Mouse (Mus musculus) lung, embryonic 15.5 days (tissue): ENCODE measurements around the gene Slc1a3. TPM values are rescaled to one million over a fixed set of nuclear protein-coding genes. Genes with fewer than 3 reads are reported as not detected.

Experiments used
- ATAC-seq: fragments of 200-750 bp; cut with Nextera tagmentation; 2 replicates; pipeline ENCODE4 v1.8.0; 2017; ENCODE audit warnings: moderate number of reproducible peaks, borderline replicate concordance; ENCODE audit not compliant: low FRiP score, low TSS enrichment; ENCODE audit errors: extremely low read depth
- H3K27ac ChIP-seq: fragments of 300-500 bp; sonication (generic); 2 replicates; pipeline ENCODE4 v1.5.1; 2015; ENCODE audit warnings: moderate library complexity, mild to moderate bottlenecking, inconsistent platforms
- H3K27me3 ChIP-seq: fragments of 300-500 bp; sonication (generic); 2 replicates; pipeline ENCODE4 v1.6.1; 2015; ENCODE audit warnings: inconsistent platforms
- H3K36me3 ChIP-seq: fragments of 300-500 bp; sonication (generic); 2 replicates; pipeline ENCODE4 v1.6.1; 2015; ENCODE audit warnings: inconsistent platforms
- H3K4me1 ChIP-seq: fragments of 300-500 bp; sonication (generic); 2 replicates; pipeline ENCODE4 v1.6.1; 2015; ENCODE audit warnings: inconsistent platforms
- H3K4me2 ChIP-seq: fragments of 300-500 bp; sonication (generic); 2 replicates; pipeline ENCODE4 v1.6.1; 2015; ENCODE audit warnings: inconsistent platforms, mild to moderate bottlenecking, moderate library complexity
- H3K4me3 ChIP-seq: fragments of 300-500 bp; sonication (generic); 2 replicates; pipeline ENCODE4 v1.5.1; 2015; ENCODE audit warnings: mild to moderate bottlenecking, inconsistent platforms
- H3K9ac ChIP-seq: fragments of 300-500 bp; sonication (generic); 2 replicates; pipeline ENCODE4 v1.6.1; 2015; ENCODE audit warnings: inconsistent platforms
- H3K9me3 ChIP-seq: fragments of 300-500 bp; sonication (generic); 2 replicates; pipeline ENCODE4 v1.6.1; 2016; ENCODE audit warnings: inconsistent platforms
- WGBS: fragments of 180-500 bp; shearing (Covaris S2); methylation state at CpG from one replicate; pipeline ENCODE4 v1.1.7; 2015; 5-methylcytosine and 5-hydroxymethylcytosine counted together
- polyA plus RNA-seq: library from polyadenylated mRNA; unstranded; fragments of >200 nt; fragmentation: Nextera tagmentation; extraction: Ambion mirVana; gene quantifications from 2 replicates; pipeline ENCODE4 v1.2.1, GENCODE M21; 2015

The Slc1a3 gene
- polyA plus RNA-seq, 1 experiment from 2014 or later = 23.8 TPM

DNA sequence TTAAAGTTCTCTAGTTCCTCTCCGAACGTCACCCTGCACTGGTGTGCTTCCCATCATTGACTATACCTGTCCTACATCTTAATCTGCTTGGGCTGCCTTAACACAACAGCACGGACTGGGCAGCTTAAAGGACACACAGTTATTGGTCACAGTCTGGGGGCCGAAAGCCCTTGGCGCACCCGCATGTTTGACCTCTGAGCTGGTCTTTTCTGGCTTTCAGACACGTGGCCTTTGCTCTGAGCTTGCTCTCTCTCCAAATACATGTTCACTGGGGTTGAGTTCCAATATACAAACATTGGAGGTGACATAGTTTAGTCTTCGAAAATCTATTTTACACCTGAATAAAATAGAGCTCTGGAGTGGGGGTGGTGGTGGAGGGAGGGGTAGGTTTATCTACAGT, 82.4 kb downstream of the Slc1a3 start:
- WGBS = 65% methylated on average over 8 of the region's 8 CpGs
- ATAC-seq = no peak
- Histone ChIP-seq H3K4me2 (no peak overlapping the region), H3K36me3 (no peaks in the 10 kb centered on the region), H3K27me3 (peaks cover 5% of the 10 kb centered on the region; the same call in 1 of the 2 replicates), H3K9ac (no peak overlapping the region), H3K9me3 (no peaks in the 10 kb centered on the region), H3K4me1 (peaks cover 20% of the 10 kb centered on the region), H3K27ac (no peak overlapping the region), H3K4me3 (no peak overlapping the region)

DNA sequence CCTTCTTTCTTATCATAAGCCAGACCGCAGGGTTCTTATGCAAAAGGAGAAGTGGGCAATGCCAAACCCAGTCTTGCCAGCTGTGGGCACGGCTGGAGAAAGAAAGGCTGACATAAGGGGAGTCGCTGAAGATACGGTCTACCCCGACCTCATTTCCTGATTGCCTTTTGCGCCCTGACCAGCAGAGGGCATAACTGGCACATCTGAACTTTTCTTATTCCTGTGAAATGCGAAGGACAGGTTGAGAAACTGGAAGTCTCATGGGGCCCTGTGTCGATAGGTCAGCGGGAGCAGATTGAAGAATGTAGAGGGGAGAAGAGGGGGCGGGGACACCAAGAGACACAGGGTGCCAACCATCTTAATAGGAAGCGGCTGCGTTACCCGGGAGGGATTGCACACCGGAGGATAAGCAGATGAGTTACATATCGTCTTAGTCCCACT, 83.4 kb downstream of the Slc1a3 start:
- Histone ChIP-seq H3K27me3 (peaks cover 5% of the 10 kb centered on the region; the same call in 1 of the 2 replicates), H3K4me1 (peaks cover 16% of the 10 kb centered on the region; the same call in 1 of the 2 replicates), H3K4me3 (peak overlapping the region; percentile 44), H3K27ac (no peak overlapping the region), H3K9ac (peak overlapping the region; percentile 16; the same call in 1 of the 2 replicates), H3K4me2 (peak overlapping the region; percentile 91), H3K9me3 (no peaks in the 10 kb centered on the region), H3K36me3 (no peaks in the 10 kb centered on the region)
- 4% methylated on average over 15 of the region's 15 CpGs for WGBS
- no peak for ATAC-seq

DNA sequence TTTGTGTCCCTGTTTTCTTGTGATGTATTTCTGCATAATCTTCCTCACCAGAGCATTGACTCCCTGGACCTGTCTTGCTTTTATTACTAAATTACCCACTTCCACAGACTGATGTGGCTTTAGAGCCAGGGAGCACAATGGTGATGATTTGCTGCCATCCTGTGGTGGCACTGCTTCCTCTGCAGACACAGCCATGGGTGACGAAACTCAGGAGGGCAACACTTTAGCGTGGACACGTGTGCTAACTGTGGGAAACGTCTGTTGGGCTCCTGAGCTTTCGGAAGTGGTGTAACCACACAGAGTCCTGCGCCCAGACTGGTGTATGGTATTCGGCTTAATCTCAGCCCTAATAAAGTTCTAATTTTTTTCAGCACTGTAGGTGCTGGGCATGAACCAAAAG, 85.2 kb downstream of the Slc1a3 start:
- no peak overlapping the region for H3K4me2 ChIP-seq
- ATAC-seq = no peak
- peaks cover 16% of the 10 kb centered on the region; the same call in 1 of the 2 replicates for H3K4me1 ChIP-seq
- no peaks in the 10 kb centered on the region for H3K36me3 ChIP-seq
- H3K9ac ChIP-seq = no peak overlapping the region
- H3K27me3 ChIP-seq = peaks cover 5% of the 10 kb centered on the region; the same call in 1 of the 2 replicates
- WGBS = 47% methylated on average over 7 of the region's 7 CpGs
- H3K27ac ChIP-seq = no peak overlapping the region
- no peaks in the 10 kb centered on the region for H3K9me3 ChIP-seq
- no peak overlapping the region for H3K4me3 ChIP-seq

DNA sequence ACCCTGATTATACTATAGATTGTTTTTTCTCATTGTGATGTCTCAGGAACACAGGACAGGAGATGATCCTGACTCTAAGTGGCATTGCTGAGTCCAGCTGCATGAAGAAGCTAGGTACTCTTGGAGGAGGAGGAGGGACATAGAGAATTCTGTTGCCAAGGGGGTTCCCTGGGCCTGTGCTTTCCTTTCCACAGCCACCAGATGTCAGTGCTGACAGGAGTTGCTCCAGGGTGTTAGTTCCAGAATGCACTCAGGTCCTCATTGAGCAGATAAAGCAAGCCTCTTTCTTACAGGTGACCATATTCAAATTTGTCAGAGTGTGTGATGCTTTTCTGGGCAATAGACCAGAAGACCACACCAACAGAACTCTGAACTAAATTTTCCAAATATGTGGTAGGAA, 86.7 kb downstream of the Slc1a3 start:
- H3K27ac ChIP-seq = no peak overlapping the region
- no peak overlapping the region for H3K4me3 ChIP-seq
- peaks cover 13% of the 10 kb centered on the region; the same call in 1 of the 2 replicates for H3K4me1 ChIP-seq
- peaks cover 5% of the 10 kb centered on the region; the same call in 1 of the 2 replicates for H3K27me3 ChIP-seq
- no peak overlapping the region for H3K4me2 ChIP-seq
- H3K36me3 ChIP-seq = no peaks in the 10 kb centered on the region
- no peaks in the 10 kb centered on the region for H3K9me3 ChIP-seq
- ATAC-seq = no peak
- no peak overlapping the region for H3K9ac ChIP-seq

DNA sequence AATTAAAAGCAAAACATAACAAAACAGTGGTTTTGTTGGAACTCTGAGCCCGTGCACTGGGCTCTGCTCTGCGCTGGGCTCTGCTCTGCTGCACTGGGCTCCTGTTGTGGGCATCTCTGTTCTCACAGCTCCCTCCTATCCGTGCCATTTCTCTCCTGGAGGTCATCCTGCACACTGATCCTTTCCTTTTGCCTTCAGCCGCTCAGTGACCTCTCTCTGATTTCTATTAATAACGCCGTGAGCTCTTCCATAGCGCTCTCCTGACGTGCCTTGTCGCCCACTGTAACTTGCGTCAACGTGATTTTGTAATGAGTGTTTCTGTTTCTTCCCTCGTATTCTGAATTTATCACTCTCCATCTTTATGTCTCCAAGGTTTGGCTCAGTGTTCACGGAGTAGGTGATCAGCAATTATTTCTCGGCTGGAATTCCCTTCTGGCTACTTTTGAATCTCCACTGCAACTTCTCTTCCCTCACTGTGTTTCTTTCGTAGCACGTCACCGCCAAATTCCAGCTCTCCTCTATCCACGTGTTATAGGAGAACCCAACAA, 91.0 kb downstream of the Slc1a3 start:
- Histone ChIP-seq H3K27me3 (no peaks in the 10 kb centered on the region), H3K4me2 (no peak overlapping the region), H3K4me1 (no peaks in the 10 kb centered on the region), H3K36me3 (no peaks in the 10 kb centered on the region), H3K9me3 (no peaks in the 10 kb centered on the region), H3K9ac (no peak overlapping the region), H3K4me3 (no peak overlapping the region), H3K27ac (no peak overlapping the region)
- no peak for ATAC-seq
- 79% methylated on average over 18 of the region's 18 CpGs for WGBS

DNA sequence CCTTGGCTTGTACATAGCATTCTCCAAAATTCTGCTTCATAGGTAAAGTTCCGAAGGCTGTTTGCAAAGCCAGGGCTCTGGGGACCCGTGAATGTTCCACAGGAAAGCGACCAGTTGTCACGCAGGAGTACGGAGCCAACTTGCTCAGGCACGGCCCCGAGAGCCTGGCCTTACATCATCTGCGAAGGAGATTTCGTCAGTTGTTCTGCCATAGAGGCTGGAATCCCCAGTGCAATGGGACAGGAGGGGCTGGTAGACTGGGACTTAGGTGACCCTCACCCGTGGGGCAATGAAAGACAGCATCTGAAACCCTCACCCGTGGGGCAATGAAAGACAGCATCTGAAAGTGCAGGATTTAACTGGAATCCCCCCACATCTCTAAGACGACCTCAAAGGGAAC, 94.3 kb downstream of the Slc1a3 start:
- H3K4me3 ChIP-seq = no peak overlapping the region
- 77% methylated on average over 12 of the region's 12 CpGs for WGBS

DNA sequence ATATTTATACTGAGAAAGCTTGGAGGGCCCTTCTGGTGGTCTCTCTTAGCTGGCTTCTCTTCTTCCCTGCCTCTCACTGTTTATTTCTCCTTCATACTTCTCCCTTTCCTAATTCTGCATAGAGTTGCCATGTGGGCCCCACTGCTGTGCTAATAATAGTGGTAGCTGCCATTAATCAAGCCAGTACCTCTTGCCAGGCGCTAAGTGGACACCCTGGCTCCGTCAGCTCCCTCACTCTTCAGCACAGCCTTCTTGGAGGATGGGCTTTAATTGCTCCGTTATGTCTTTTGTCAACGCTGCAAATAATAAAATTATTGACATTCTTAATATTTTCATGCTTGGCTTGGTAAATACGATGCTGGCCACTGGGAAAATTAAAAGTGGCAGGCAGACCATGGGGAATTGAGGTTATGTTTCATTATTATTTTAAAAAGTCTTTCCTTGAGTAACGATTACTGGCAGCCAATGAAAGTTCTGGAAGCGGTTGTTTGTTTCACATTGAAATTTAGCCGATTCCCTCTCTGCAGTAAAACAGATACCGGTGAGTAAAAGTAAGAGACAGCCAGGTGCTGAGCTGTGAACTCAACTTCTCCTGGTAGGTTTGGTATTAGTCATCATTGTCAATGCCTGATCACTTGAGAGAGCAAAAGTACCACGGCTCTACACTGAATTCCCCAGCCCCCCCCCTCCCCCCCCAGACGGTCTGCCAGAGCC, 94.9 kb downstream of the Slc1a3 start:
- ATAC-seq = no peak
- Histone ChIP-seq H3K27ac (no peak overlapping the region), H3K4me2 (no peak overlapping the region)

More for the DNA sequence above, 94.3 kb downstream of the Slc1a3 start:
- H3K4me1 ChIP-seq = no peaks in the 10 kb centered on the region
- no peaks in the 10 kb centered on the region for H3K36me3 ChIP-seq
- ATAC-seq = no peak
- H3K27me3 ChIP-seq = no peaks in the 10 kb centered on the region
- no peak overlapping the region for H3K27ac ChIP-seq
- H3K4me2 ChIP-seq = no peak overlapping the region
- H3K9ac ChIP-seq = no peak overlapping the region
- H3K9me3 ChIP-seq = no peaks in the 10 kb centered on the region

DNA sequence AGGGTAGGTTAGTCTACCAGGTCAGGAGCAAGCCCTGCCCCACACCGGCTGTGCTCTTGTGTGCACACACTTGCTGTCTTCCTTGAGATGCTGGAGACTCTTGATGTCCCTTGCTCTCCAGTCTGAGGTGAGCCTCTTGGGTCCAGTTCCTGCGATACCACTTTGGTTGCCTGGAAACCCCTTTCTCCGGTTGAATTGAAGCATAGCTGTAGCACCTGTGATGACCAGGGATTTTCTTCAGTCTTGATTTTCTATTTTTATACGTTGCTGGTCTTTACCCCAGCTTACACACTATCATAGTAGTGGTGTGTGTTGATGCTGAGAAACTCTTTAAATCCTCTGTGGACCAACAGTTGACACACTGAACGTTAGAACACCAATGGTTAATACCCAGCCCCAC, 95.9 kb downstream of the Slc1a3 start:
- 73% methylated on average over 5 of the region's 5 CpGs for WGBS
- no peak overlapping the region for H3K9ac ChIP-seq
- no peaks in the 10 kb centered on the region for H3K27me3 ChIP-seq
- no peaks in the 10 kb centered on the region for H3K9me3 ChIP-seq
- H3K4me3 ChIP-seq = no peak overlapping the region
- no peak overlapping the region for H3K27ac ChIP-seq
- no peaks in the 10 kb centered on the region for H3K36me3 ChIP-seq
- no peak for ATAC-seq
- no peaks in the 10 kb centered on the region for H3K4me1 ChIP-seq
- no peak overlapping the region for H3K4me2 ChIP-seq

More for the DNA sequence above, 94.9 kb downstream of the Slc1a3 start:
- Histone ChIP-seq H3K9me3 (no peaks in the 10 kb centered on the region), H3K4me3 (no peak overlapping the region), H3K4me1 (no peaks in the 10 kb centered on the region), H3K27me3 (no peaks in the 10 kb centered on the region), H3K9ac (no peak overlapping the region), H3K36me3 (no peaks in the 10 kb centered on the region)
- WGBS = 69% methylated on average over 11 of the region's 11 CpGs

DNA sequence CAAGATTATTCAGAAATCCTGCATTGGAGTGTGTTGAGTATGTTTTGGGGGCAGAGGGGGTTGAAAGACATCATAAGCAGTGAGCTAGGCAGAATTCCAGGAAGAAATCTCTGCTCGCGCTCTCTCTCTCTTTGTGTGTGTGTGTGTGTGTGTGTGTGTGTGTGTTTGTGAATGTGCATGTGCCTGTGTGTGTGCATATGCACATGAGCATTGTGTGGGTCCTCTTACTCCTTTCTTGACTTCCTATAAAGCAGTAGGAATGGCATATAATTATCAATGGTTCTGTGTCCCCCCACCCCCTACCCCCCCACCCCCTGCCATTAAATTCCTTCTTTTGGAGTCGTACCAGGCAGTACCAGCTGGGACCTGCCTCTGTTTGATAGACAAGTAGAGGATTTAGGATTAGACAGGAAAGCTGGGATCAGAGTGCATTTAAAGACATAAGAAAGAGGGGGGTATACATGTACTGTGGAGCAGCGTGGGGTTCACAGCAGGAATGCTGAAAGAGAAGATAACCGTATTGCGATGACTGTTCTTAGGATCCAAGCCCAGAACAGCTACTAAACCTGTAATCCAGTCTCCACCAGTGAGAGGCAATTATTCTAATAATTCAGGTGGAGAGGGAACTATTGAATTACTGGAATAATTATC, 104.9 kb downstream of the Slc1a3 start:
- Histone ChIP-seq H3K9ac (no peak overlapping the region), H3K4me3 (no peak overlapping the region), H3K27me3 (no peaks in the 10 kb centered on the region), H3K4me1 (no peaks in the 10 kb centered on the region), H3K36me3 (no peaks in the 10 kb centered on the region), H3K27ac (no peak overlapping the region), H3K9me3 (no peaks in the 10 kb centered on the region), H3K4me2 (no peak overlapping the region)
- no peak for ATAC-seq
- WGBS = 58% methylated on average over 6 of the region's 6 CpGs

DNA sequence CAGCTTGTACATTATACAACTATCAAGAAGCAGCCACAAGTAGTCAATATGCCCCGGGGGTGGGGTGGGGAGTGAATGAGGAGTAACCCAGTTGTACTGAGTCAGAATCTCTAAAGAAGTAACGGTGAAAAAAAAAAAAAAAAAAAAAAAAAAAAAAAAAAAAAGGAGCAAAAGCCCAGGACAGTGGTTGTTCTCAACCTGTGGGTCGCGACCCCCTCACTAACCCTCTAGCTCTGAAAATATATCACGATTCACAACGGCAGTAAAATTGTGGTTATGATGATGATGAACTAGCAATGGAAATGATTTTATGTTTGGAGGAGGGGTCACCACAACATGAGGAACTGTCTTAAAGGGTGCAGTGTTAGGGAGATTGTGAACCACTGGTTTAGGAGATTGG, 108.2 kb downstream of the Slc1a3 start:
- Histone ChIP-seq H3K27ac (no peak overlapping the region), H3K36me3 (no peaks in the 10 kb centered on the region), H3K4me1 (no peaks in the 10 kb centered on the region), H3K4me3 (no peak overlapping the region), H3K9me3 (no peaks in the 10 kb centered on the region), H3K4me2 (no peak overlapping the region), H3K9ac (no peak overlapping the region), H3K27me3 (no peaks in the 10 kb centered on the region)
- WGBS = 83% methylated on average over 6 of the region's 6 CpGs
- ATAC-seq = no peak

DNA sequence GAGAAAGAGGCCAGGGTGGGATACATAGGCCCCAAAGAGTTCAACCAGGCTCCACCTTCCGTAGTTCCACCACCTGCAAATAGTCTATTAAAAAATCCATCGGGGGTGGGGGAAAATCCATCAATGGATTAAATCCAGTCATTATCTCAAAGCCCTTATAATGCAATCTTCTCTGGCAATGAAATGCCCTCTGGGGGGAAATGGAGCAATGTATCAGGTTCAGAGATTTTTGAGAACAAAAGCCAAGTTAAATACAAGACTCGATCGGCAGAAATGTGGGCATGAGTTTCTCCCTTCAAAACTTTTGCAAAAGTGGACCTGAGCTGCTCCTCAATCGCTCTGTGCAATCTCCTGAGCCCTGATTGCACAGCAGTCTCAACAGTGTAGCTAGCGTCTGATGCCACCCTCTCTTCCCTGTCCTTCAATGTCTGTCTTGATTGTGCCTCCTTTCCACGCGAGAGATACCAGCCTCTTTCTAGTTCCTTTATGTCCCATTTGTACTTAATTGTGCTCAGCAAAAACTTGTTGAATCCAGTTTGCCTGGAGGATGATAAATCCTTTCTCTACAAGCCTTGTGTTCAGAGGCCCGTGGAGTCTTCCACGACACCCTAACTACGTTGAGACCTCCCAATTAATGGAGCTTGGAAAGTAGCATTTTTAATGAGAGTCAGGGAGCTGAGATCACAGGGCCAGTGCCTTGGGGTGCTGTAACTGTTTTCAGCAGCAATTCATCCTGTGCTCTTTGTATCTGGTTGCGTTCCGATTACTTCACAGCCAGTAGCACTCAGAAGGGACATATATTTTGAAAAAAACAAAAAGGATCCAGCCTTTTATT, 109.0 kb downstream of the Slc1a3 start:
- WGBS = 83% methylated on average over 13 of the region's 13 CpGs
- Histone ChIP-seq H3K36me3 (no peaks in the 10 kb centered on the region), H3K4me2 (no peak overlapping the region), H3K9me3 (no peaks in the 10 kb centered on the region), H3K4me3 (no peak overlapping the region), H3K27ac (no peak overlapping the region), H3K4me1 (no peaks in the 10 kb centered on the region), H3K9ac (no peak overlapping the region), H3K27me3 (no peaks in the 10 kb centered on the region)
- no peak for ATAC-seq
